Mouse (Mus musculus): ENCODE measurements at regions not wholly inside any gene's neighbourhood (a gene's known extent, or its start where the extent isn't known, plus 50 kb on each side); places are given as distances from the start of the nearest gene placed in this dataset.
"Not testable (repeated sequence)": the region's sequence is repeated elsewhere in the genome, so short reads cannot be mapped to it uniquely, and the experiment has no call there.

- no peak for DNase-seq
Observed at GRCm38 (mm10) chr4:71390444-71390843, 367.3 kb downstream of the Gm11232 start.

- DNase-seq = no peak
Observed at GRCm38 (mm10) chr4:71369276-71369675, 388.5 kb downstream of the Gm11232 start.

- no peak for DNase-seq
Observed at GRCm38 (mm10) chr4:71363761-71364160, 394.0 kb downstream of the Gm11232 start.

- no peak for DNase-seq
Observed at GRCm38 (mm10) chr4:71357626-71358025, 400.1 kb downstream of the Gm11232 start.

GRCm38 (mm10) chr4:71356714-71357113 lies 401.1 kb downstream of the Gm11232 start:
- DNase-seq = no peak

GRCm38 (mm10) chr4:71356310-71356709 lies 401.5 kb downstream of the Gm11232 start:
- no peak for DNase-seq

- DNase-seq = no peak
Observed at GRCm38 (mm10) chr4:71351880-71352279, 405.9 kb downstream of the Gm11232 start.

GRCm38 (mm10) chr4:71343068-71343467 lies 414.7 kb downstream of the Gm11232 start:
- DNase-seq = no peak

- no peak for DNase-seq
Observed at GRCm38 (mm10) chr4:71338582-71338981, 419.2 kb downstream of the Gm11232 start.

GRCm38 (mm10) chr4:71332672-71333071 lies 425.1 kb downstream of the Gm11232 start:
- no peak for DNase-seq

- DNase-seq = peak; percentile 32
Observed at GRCm38 (mm10) chr4:71332018-71332417, 425.7 kb downstream of the Gm11232 start.

- no peak for DNase-seq
Observed at GRCm38 (mm10) chr4:71316605-71317004, 441.2 kb downstream of the Gm11232 start.

GRCm38 (mm10) chr4:71307176-71307612 lies 450.6 kb downstream of the Gm11232 start:
- no peak for DNase-seq

GRCm38 (mm10) chr4:71306690-71307089 lies 451.1 kb downstream of the Gm11232 start:
- DNase-seq = no peak

GRCm38 (mm10) chr4:71295716-71296115 lies 462.0 kb downstream of the Gm11232 start:
- not testable (repeated sequence) for DNase-seq

- no peak for DNase-seq
Observed at GRCm38 (mm10) chr4:71291741-71292149, 466.0 kb downstream of the Gm11232 start.

- not testable (repeated sequence) for DNase-seq
Observed at GRCm38 (mm10) chr4:71291111-71291740, 466.5 kb downstream of the Gm11232 start.

GRCm38 (mm10) chr4:71283147-71283546 lies 474.6 kb downstream of the Gm11232 start:
- DNase-seq = no peak

GRCm38 (mm10) chr4:71279710-71280109 lies 478.1 kb downstream of the Gm11232 start:
- DNase-seq = no peak

- DNase-seq = no peak
Observed at GRCm38 (mm10) chr4:71259897-71260296, 497.9 kb downstream of the Gm11232 start.

- no peak for DNase-seq
Observed at GRCm38 (mm10) chr4:71230497-71230872, 527.3 kb downstream of the Gm11232 start.

GRCm38 (mm10) chr4:71229796-71230496 lies 527.8 kb downstream of the Gm11232 start:
- DNase-seq = no peak

- no peak for DNase-seq
Observed at GRCm38 (mm10) chr4:71226653-71227052, 531.1 kb downstream of the Gm11232 start.

- no peak for DNase-seq
Observed at GRCm38 (mm10) chr4:71218060-71218459, 539.7 kb downstream of the Gm11232 start.

GRCm38 (mm10) chr4:71187801-71188200 lies 570.0 kb downstream of the Gm11232 start:
- no peak for DNase-seq
